Mouse (Mus musculus) hindbrain, embryonic 16.5 days (tissue): Measurements from ENCODE around the gene Bcorl1. TPM values are rescaled to one million over a fixed set of nuclear protein-coding genes. Genes with fewer than 3 reads are reported as not detected.

ENCODE experiments used
- ATAC-seq: fragments of 200-750 bp; cut with Nextera tagmentation; 2 replicates; pipeline ENCODE4 v1.8.0; 2017; ENCODE audit warnings: moderate TSS enrichment, moderate library complexity
- H3K27ac ChIP-seq: fragments of 300-500 bp; sonication (generic); 2 replicates; pipeline ENCODE4 v1.5.1; 2014; ENCODE audit warnings: low read depth, mild to moderate bottlenecking, control low read depth, low read length, moderate library complexity
- H3K27me3 ChIP-seq: fragments of 300-500 bp; sonication (generic); replicated peaks from 2 replicates; pipeline ENCODE4 v1.6.1; 2014; ENCODE audit warnings: low read length; ENCODE audit not compliant: control insufficient read depth, insufficient read depth
- H3K36me3 ChIP-seq: fragments of 300-500 bp; sonication (generic); 2 replicates; pipeline ENCODE4 v1.6.1; 2014; ENCODE audit warnings: mild to moderate bottlenecking, low read length, moderate library complexity, mixed read lengths; ENCODE audit not compliant: control insufficient read depth, insufficient read depth
- H3K4me1 ChIP-seq: fragments of 300-500 bp; sonication (generic); 2 replicates; pipeline ENCODE4 v1.6.1; 2014; ENCODE audit warnings: low read depth, low read length; ENCODE audit not compliant: control insufficient read depth, insufficient read depth
- H3K4me2 ChIP-seq: fragments of 300-500 bp; sonication (generic); 2 replicates; pipeline ENCODE4 v1.6.1; 2014; ENCODE audit warnings: mild to moderate bottlenecking, low read length, control low read depth, moderate library complexity
- H3K4me3 ChIP-seq: fragments of 300-500 bp; sonication (generic); 2 replicates; pipeline ENCODE4 v1.5.1; 2014; ENCODE audit warnings: mild to moderate bottlenecking, low read length, control low read depth, moderate library complexity
- H3K9ac ChIP-seq: fragments of 300-500 bp; sonication (generic); 2 replicates; pipeline ENCODE4 v1.6.1; 2014; ENCODE audit warnings: low read depth, mild to moderate bottlenecking, control low read depth, low read length, moderate library complexity
- H3K9me3 ChIP-seq: fragments of 300-500 bp; sonication (generic); 2 replicates; pipeline ENCODE4 v1.6.1; 2014; ENCODE audit warnings: mild to moderate bottlenecking, low read length, moderate library complexity; ENCODE audit not compliant: control insufficient read depth
- WGBS: fragments of 180-500 bp; shearing (Covaris S2); extraction: QIAGEN DNeasy Blood & Tissue Kit; methylation state at CpG from one replicate; pipeline ENCODE4 v1.1.7; 2014; 5-methylcytosine and 5-hydroxymethylcytosine counted together
- polyA plus RNA-seq: library from polyadenylated mRNA; unstranded; fragments of >200 nt; fragmentation: Nextera tagmentation; extraction: Ambion mirVana; gene quantifications from 2 replicates; pipeline ENCODE4 v1.2.1, GENCODE M21; 2015

Bcorl1 gene
- polyA plus RNA-seq, 1 experiment from 2014 or later, result 6.8 TPM

DNA sequence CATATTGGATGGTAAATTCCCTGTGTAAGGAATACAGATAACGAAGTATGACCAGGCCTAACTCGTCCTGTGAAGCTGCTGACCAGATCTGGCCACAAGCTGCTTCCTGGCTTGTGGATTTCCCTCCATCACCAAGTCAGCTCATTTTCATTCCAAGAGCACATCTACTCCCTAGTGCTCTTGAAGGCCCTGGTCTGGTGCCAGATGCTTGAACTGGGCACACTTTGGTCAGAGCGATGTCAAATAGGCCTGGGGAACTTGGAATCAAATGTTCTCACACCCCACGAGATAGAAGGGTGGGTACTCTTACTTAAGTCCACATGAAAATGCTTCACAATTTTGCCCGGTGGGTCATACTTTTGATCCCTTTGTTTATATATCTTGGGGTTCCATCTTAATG lies 73.1 kb downstream of the Bcorl1 start:
- no peak for ATAC-seq
- no peak overlapping the region for H3K27ac ChIP-seq
- H3K27me3 ChIP-seq, result no peaks in the 10 kb centered on the region
- 90% methylated on average over 5 of the region's 5 CpGs for WGBS
- H3K9me3 ChIP-seq, result no peaks in the 10 kb centered on the region
- H3K4me2 ChIP-seq, result no peak overlapping the region
- H3K4me3 ChIP-seq, result no peak overlapping the region
- H3K9ac ChIP-seq, result no peak overlapping the region
- no peaks in the 10 kb centered on the region for H3K4me1 ChIP-seq
- H3K36me3 ChIP-seq, result no peaks in the 10 kb centered on the region

DNA sequence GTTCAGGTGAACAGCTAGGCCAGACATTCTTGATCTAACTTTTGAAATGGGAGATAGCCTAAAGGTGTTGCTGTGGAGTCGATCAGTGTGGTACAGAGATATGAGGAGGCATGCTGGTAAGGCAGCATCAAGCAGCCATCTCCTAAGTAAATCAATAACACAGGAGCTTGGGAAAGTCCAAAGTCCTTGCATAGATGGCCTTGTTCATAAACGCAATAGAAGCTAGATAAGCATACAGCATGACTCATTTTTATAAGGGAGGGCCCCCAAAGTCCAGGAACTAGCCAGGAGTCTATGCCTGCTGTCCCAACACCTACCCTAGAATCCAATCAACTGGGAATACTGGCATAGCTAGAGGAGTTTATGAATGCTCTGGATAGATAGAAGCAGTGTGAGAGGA lies 77.3 kb downstream of the Bcorl1 start:
- no peak overlapping the region for H3K4me2 ChIP-seq
- ATAC-seq, result no peak
- no peaks in the 10 kb centered on the region for H3K9me3 ChIP-seq
- H3K4me3 ChIP-seq, result no peak overlapping the region
- 88% methylated on average over 2 of the region's 2 CpGs for WGBS
- no peak overlapping the region for H3K9ac ChIP-seq
- H3K4me1 ChIP-seq, result no peaks in the 10 kb centered on the region
- no peak overlapping the region for H3K27ac ChIP-seq
- no peaks in the 10 kb centered on the region for H3K36me3 ChIP-seq
- no peaks in the 10 kb centered on the region for H3K27me3 ChIP-seq

DNA sequence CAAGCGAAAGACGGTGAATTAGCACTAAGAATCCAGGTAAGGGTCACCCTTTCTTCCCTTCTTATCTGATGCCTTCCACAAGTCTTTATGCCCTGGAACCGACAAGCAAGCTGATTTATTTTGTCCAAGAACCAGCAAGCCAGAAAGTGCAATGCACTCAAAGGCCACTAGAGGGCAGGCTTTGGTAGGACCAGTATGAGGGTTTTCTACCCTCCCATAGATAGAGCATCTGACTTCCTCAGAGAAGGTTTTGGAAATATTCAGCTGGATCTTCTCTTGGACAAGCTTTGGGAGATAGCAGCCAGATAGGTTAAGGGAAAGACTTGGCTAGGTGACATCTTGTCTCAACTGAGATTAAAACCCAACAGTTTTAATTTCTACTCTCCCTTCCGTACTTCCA lies 81.8 kb downstream of the Bcorl1 start:
- no peaks in the 10 kb centered on the region for H3K9me3 ChIP-seq
- H3K36me3 ChIP-seq, result no peaks in the 10 kb centered on the region
- H3K4me3 ChIP-seq, result no peak overlapping the region
- no peaks in the 10 kb centered on the region for H3K4me1 ChIP-seq
- no peak overlapping the region for H3K27ac ChIP-seq
- 30% methylated on average over 4 of the region's 4 CpGs for WGBS
- H3K4me2 ChIP-seq, result no peak overlapping the region
- no peaks in the 10 kb centered on the region for H3K27me3 ChIP-seq
- H3K9ac ChIP-seq, result no peak overlapping the region
- no peak for ATAC-seq

DNA sequence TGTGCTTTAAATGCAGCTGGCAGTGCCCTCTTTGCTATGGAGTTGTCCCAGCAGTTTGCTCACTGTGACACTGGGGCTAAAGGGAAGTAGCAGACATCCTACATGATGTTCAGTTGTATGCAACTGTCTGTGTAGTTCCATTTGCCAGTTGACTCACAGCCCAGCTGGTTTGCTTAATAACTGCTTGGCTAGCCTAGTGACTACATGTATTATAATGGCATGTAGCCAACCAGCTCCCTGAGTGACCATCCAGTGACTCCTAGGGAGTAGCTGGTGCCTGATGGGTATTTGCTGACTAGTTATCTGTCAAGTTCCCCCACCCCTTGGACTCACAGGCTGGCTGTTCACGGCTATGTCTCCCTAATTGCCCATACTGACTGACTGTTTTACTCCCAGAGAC lies 82.5 kb downstream of the Bcorl1 start:
- no peak for ATAC-seq
- no peak overlapping the region for H3K27ac ChIP-seq
- no peaks in the 10 kb centered on the region for H3K9me3 ChIP-seq
- H3K36me3 ChIP-seq, result no peaks in the 10 kb centered on the region
- H3K27me3 ChIP-seq, result no peaks in the 10 kb centered on the region
- 69% methylated on average over 1 of the region's 1 CpGs for WGBS
- H3K9ac ChIP-seq, result no peak overlapping the region
- H3K4me1 ChIP-seq, result no peaks in the 10 kb centered on the region
- no peak overlapping the region for H3K4me3 ChIP-seq
- H3K4me2 ChIP-seq, result no peak overlapping the region

DNA sequence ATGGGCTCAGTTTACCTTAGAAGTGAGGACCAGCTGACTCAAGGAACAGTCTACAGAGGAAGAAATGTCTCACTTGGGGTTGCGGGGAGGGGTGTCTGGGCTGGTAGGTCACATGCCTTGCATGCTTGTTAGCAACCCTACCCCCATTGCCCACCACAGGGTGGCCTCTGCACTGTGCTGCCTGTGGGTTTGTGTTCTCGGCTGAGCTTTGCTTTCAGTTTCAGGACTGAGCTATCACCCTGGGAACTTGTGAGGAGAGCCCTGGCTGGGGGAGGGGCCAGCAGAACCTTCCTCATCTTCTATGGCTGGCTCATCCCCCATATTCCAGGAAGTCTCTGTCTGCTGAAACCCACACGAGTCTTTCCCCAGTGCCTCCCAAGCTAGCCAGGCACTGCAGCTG lies 83.4 kb downstream of the Bcorl1 start:
- Histone ChIP-seq H3K9ac (no peak overlapping the region), H3K4me1 (no peaks in the 10 kb centered on the region), H3K4me3 (no peak overlapping the region), H3K27me3 (no peaks in the 10 kb centered on the region), H3K4me2 (no peak overlapping the region), H3K9me3 (no peaks in the 10 kb centered on the region), H3K36me3 (no peaks in the 10 kb centered on the region), H3K27ac (no peak overlapping the region)
- ATAC-seq, result no peak
- WGBS, result 74% methylated on average over 3 of the region's 3 CpGs

DNA sequence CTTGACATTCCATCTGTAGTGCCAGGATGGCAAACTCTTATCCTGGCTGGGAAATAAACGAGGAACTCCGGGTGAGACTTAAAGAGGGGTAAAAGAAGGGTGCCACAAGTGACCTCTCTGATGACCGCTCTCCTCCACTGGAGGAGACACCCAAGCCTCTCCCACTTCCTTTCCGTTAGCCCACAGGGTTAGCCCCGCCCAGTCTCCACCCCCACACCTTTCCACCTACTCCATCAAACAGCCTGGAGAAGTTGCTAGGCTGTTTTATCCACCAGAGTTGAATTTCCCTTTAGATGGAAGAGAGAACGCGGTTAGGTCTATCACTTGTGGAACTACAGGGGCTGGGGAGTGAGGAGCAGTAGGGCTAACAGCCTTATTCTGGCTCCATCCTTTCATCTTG lies 84.1 kb downstream of the Bcorl1 start:
- no peaks in the 10 kb centered on the region for H3K9me3 ChIP-seq
- no peak for ATAC-seq
- WGBS, result 76% methylated on average over 7 of the region's 7 CpGs

DNA sequence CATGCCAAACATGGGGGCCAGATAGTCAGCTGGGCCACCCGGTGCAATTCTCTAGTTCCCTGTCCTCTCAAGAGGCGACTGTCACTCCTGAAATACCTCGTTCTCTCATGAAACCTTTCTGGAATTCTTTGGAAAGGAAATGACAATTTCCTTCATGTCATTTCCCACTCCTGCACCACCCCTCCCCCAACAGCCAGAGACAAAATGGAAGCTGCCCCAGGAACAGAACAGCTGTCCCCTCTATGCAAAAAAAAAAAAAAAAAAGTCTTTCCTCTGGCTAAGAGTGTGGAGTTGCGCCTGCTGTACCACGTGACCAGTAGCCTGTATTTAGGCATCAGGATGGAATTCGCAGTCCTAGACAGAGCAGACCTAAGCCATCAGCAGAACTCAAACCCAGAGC lies 87.1 kb downstream of the Bcorl1 start:
- Histone ChIP-seq H3K4me1 (no peaks in the 10 kb centered on the region), H3K4me2 (no peak overlapping the region), H3K9ac (no peak overlapping the region), H3K27me3 (no peaks in the 10 kb centered on the region), H3K27ac (no peak overlapping the region), H3K9me3 (no peaks in the 10 kb centered on the region), H3K36me3 (no peaks in the 10 kb centered on the region), H3K4me3 (no peak overlapping the region)
- ATAC-seq, result no peak
- WGBS, result 82% methylated on average over 6 of the region's 6 CpGs

More for the DNA sequence above, 84.1 kb downstream of the Bcorl1 start:
- Histone ChIP-seq H3K4me1 (no peaks in the 10 kb centered on the region), H3K27ac (no peak overlapping the region), H3K4me3 (no peak overlapping the region), H3K9ac (no peak overlapping the region), H3K4me2 (no peak overlapping the region), H3K36me3 (no peaks in the 10 kb centered on the region), H3K27me3 (no peaks in the 10 kb centered on the region)

DNA sequence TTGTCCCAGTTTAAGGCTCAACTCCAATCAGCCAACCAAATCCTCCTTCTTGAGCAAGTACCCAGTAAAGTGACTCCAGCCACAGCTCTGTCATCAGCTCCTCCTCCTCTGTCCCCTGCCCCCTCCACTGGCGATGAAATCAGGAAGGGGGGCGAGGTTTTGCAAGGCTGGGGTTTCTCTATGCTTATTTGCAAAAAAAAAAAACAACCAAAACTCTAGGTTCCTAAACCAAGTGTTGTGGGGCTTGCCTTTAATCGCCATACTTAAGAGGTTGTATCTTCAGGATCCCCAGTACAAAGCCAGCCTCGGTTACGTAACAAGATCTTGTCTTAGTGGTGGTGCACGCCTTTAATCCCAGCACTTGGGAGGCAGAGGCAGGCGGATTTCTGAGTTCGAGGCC lies 87.5 kb downstream of the Bcorl1 start:
- Histone ChIP-seq H3K4me1 (no peaks in the 10 kb centered on the region), H3K27me3 (no peaks in the 10 kb centered on the region)
- 91% methylated on average over 8 of the region's 8 CpGs for WGBS

DNA sequence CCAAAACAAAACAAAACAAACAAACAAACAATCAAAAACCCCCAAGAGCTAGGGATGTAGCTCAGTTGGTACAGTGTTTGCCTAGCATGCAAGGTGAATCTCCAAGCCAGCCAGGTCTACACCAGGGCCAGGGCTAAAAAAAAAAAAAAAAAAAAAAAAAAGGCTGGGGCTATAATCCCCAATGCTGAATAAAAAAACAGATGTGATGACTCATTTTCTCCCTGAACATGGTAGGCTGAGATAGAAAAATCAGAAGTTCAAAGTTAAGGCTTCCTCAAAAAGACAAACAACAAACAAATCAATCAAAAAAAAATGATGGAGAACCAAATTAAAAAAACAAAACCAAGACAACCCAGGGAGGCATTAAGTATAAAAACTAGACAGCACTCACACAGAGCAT lies 87.9 kb downstream of the Bcorl1 start:
- no peak overlapping the region for H3K4me3 ChIP-seq
- H3K4me2 ChIP-seq, result no peak overlapping the region
- H3K9ac ChIP-seq, result no peak overlapping the region
- H3K36me3 ChIP-seq, result no peaks in the 10 kb centered on the region
- H3K27me3 ChIP-seq, result no peaks in the 10 kb centered on the region
- no peaks in the 10 kb centered on the region for H3K4me1 ChIP-seq
- H3K27ac ChIP-seq, result no peak overlapping the region
- H3K9me3 ChIP-seq, result no peaks in the 10 kb centered on the region
- no peak for ATAC-seq

More for the DNA sequence above, 87.5 kb downstream of the Bcorl1 start:
- no peaks in the 10 kb centered on the region for H3K36me3 ChIP-seq
- no peak for ATAC-seq
- no peak overlapping the region for H3K4me3 ChIP-seq
- H3K9ac ChIP-seq, result no peak overlapping the region
- no peak overlapping the region for H3K27ac ChIP-seq
- no peak overlapping the region for H3K4me2 ChIP-seq
- H3K9me3 ChIP-seq, result no peaks in the 10 kb centered on the region

DNA sequence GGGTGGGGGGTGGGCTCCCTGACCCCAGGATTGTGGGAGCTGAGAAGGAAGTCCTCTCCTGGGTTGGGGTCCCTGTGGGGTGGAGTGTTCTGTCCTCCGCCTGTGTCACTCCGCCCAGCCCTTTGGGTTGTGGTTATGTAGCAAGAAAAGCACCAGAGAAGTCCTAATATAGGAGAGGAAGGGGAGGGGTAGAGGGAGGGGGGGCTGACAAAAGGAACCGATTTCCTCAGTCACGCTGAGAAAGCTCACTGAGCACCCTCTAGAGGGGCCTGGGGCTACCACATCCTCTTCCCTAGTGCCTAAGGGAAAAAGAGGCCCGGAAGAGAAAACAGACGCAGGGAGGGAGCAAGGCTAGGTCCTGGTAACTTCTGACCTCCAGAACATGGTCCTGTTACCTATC lies 88.4 kb downstream of the Bcorl1 start:
- H3K27ac ChIP-seq, result no peak overlapping the region
- H3K27me3 ChIP-seq, result no peaks in the 10 kb centered on the region
- H3K36me3 ChIP-seq, result no peaks in the 10 kb centered on the region
- ATAC-seq, result no peak
- H3K4me3 ChIP-seq, result no peak overlapping the region
- no peak overlapping the region for H3K9ac ChIP-seq
- 32% methylated on average over 6 of the region's 6 CpGs for WGBS
- H3K4me2 ChIP-seq, result no peak overlapping the region
- no peaks in the 10 kb centered on the region for H3K9me3 ChIP-seq
- no peaks in the 10 kb centered on the region for H3K4me1 ChIP-seq
